Mouse (Mus musculus): ENCODE data around the gene Ugcg. TPM values are rescaled to one million over a fixed set of nuclear protein-coding genes. Genes with fewer than 3 reads are reported as not detected.
"Not testable (repeated sequence)": the region's sequence is repeated elsewhere in the genome, so short reads cannot be mapped to it uniquely, and the experiment has no call there.

The Ugcg gene
- total RNA-seq, 4 experiments from 2014 or later: 11.7 to 14.2 (median 13.5) TPM

DNA sequence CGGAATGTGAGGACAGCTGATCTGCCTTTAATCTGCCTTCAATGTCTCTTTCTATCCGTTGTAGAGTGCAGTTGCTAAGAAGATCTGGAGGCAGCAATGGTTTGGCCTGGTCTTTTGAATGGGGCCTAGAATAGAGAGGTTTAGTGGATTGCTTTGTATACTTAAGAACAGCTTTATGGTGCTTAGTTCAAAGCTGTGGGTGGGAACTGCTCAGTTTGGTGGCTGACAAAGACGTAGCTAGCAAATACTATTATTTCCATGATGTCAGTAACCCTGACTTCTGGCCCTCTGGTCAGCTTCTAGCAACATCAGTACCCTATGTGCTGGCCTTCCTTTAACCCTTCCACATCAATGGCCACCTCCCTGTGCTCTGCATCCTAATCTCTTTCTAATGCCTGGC, 68.8 kb downstream of the Ugcg start:
- no peak for DNase-seq (ENCODE audit: low spot score)

- no peak for DNase-seq (ENCODE audit: low spot score)
Observed at GRCm38 (mm10) chr4:59258771-59259170, 69.7 kb downstream of the Ugcg start.

- DNase-seq (ENCODE audit: low spot score): no peak
Observed at GRCm38 (mm10) chr4:59259806-59260205, 70.7 kb downstream of the Ugcg start.

- DNase-seq (ENCODE audit: low spot score): no peak
Observed at GRCm38 (mm10) chr4:59260871-59261515, 71.9 kb downstream of the Ugcg start.

DNA sequence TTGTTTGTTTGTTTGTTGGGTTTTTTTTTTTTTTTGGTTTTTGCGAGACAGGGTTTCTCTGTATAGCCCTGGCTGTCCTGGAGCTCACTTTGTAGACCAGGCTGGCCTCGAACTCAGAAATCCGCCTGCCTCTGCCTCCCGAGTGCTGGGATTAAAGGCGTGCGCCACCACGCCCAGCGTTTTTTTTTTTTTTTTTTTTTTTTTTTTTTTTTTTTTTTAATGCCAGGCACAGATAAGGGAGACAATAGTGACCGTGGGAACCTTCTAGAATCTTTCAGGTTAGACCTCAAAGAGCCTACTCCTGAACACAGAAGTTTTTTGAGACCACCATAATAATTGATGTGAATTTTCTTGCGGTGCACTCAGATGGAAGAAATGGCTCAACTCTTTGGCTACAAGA, 72.5 kb downstream of the Ugcg start:
- not testable (repeated sequence) for DNase-seq (ENCODE audit: low spot score)

DNA sequence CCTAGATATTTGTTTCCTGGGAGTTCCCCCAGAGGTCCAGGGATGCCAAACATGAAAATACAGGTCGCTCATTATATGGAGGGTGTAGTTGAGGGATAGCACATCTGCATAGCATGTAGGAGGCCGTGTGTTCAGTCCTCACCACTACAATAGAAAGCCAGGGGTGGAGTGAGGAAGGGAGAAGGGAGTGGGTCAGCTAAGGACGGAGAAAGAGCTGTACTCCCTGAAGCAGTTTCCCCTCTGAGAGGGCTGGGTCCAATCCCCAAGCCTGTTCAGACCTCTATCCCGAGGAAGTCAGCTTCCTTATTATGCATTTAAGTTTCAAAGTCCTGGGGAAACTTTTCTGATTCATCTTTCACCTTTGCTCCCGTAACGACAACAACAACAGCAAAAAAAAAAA, 73.1 kb downstream of the Ugcg start:
- no peak for DNase-seq (ENCODE audit: low spot score)

GRCm38 (mm10) chr4:59263418-59263817, 74.4 kb downstream of the Ugcg start:
- DNase-seq (ENCODE audit: low spot score): no peak

GRCm38 (mm10) chr4:59264611-59265095, 75.6 kb downstream of the Ugcg start:
- DNase-seq (ENCODE audit: low spot score): no peak

GRCm38 (mm10) chr4:59265182-59265581, 76.1 kb downstream of the Ugcg start:
- DNase-seq (ENCODE audit: low spot score): no peak

- DNase-seq (ENCODE audit: low spot score): no peak
Observed at GRCm38 (mm10) chr4:59265631-59266030, 76.6 kb downstream of the Ugcg start.

Other genes starting within 250 kb of the Ugcg start
- under 1 TPM; 0.11 to 0.25 (median 0.19) TPM for gene Zkscan16, start 245.6 kb upstream of the Ugcg start, total RNA-seq (2022)
- gene Ptgr1, start 202.1 kb upstream of the Ugcg start, total RNA-seq (2022): 1 to 10 TPM; 2.3 to 3.3 (median 3.1) TPM
- 10 to 100 TPM; 18.8 to 22.3 (median 22.0) TPM for gene Dnajc25, start 194.2 kb upstream of the Ugcg start, total RNA-seq (2022)
- 1 to 10 TPM in 2 of 4 experiments, under 1 TPM in 1, not detected in 1; 0.57 to 7.1 (median 1.7) TPM for gene Gm20503, start 186.0 kb upstream of the Ugcg start, total RNA-seq (2022)
- 10 to 100 TPM; 11.0 to 16.3 (median 14.8) TPM for gene Gng10, start 154.2 kb upstream of the Ugcg start, total RNA-seq (2022)
- gene AI481877, start 50.3 kb upstream of the Ugcg start, total RNA-seq (2022): not detected
- gene Susd1, start 249.4 kb downstream of the Ugcg start, total RNA-seq (2022): 1 to 10 TPM in 1 of 4 experiments, under 1 TPM in 3; 0.31 to 2.2 (median 0.83) TPM

All from heart, adult 8-10 months (tissue).